Mouse (Mus musculus) CD8-positive naive resting alpha-beta T cell, adult 2 months (primary cell): ENCODE measurements around the gene Ripply3.

Source experiments
- DNase-seq, 2 experiments: peaks; one replicate each; pipeline ENCODE4 v3.0.0; 2022; ENCODE audit warnings: low read depth in 2 of 2, low spot score in 2 of 2

The Ripply3 gene

GRCm38 (mm10) chr16:94356776-94357494, 28.7 kb downstream of the Ripply3 start:
- no peak for DNase-seq

GRCm38 (mm10) chr16:94358091-94358490, 29.9 kb downstream of the Ripply3 start:
- no peak for DNase-seq

- DNase-seq, result no peak
These were observed 32.5 kb downstream of the Ripply3 start for GRCm38 (mm10) chr16:94360578-94361350.

GRCm38 (mm10) chr16:94362174-94362873, 34.1 kb downstream of the Ripply3 start:
- DNase-seq, result no peak

GRCm38 (mm10) chr16:94363814-94364213, 35.6 kb downstream of the Ripply3 start:
- no peak for DNase-seq

GRCm38 (mm10) chr16:94365435-94365834, 37.2 kb downstream of the Ripply3 start:
- no peak for DNase-seq

- no peak for DNase-seq
These were observed 41.5 kb downstream of the Ripply3 start for GRCm38 (mm10) chr16:94369596-94370172.

- DNase-seq, result peak; percentile 87 to 89
These were observed 42.1 kb downstream of the Ripply3 start, which contains the start of gene Ttc3 for GRCm38 (mm10) chr16:94370173-94370914. Gene Ttc3, plus strand, starts transcription at chr16:94370618.

- peak; percentile 66 to 69 for DNase-seq
These were observed 42.7 kb downstream of the Ripply3 start for GRCm38 (mm10) chr16:94370915-94371300.

GRCm38 (mm10) chr16:94371301-94371931, 43.2 kb downstream of the Ripply3 start, which contains the start of gene Pigp:
Gene Pigp, minus strand, starts transcription at chr16:94371842.
- DNase-seq, result peak; percentile 31 to 41

- DNase-seq, result no peak
These were observed 51.2 kb downstream of the Ripply3 start for GRCm38 (mm10) chr16:94379386-94379785.

GRCm38 (mm10) chr16:94383277-94383676, 55.1 kb downstream of the Ripply3 start:
- DNase-seq, result peak in 1 of 2 experiments; percentile 19
